Mouse (Mus musculus) E14TG2a.4 (cell line): ENCODE results near the gene Ptprm.

ENCODE experiments used
- H3K27me3 ChIP-seq: 2 replicates; pipeline ENCODE4 v1.6.1; 2014; ENCODE audit warnings: low read length, control low read depth; ENCODE audit not compliant: insufficient read depth
- H3K36me3 ChIP-seq: 2 replicates; pipeline ENCODE4 v1.6.1; 2014; ENCODE audit warnings: low read length, control low read depth; ENCODE audit not compliant: insufficient read depth
- H3K4me1 ChIP-seq: replicated peaks from 2 replicates; pipeline ENCODE4 v1.6.1; 2014; ENCODE audit warnings: low read depth, low read length, control low read depth
- H3K4me3 ChIP-seq: replicated peaks from 2 replicates; pipeline ENCODE4 v1.5.1; 2014; ENCODE audit warnings: mild to moderate bottlenecking, low read length
- H3K9me3 ChIP-seq: 2 replicates; pipeline ENCODE4 v1.6.1; 2014; ENCODE audit warnings: low read length, control low read depth
- CTCF ChIP-seq: conservative IDR thresholded peaks from 2 replicates; pipeline ENCODE4 v1.5.1; 2014; ENCODE audit warnings: low read length
- NANOG ChIP-seq: IDR thresholded peaks from 2 replicates; pipeline ENCODE4 v1.6.1; 2014; ENCODE audit warnings: borderline replicate concordance, low read length, mixed read lengths
- POU5F1 ChIP-seq: IDR thresholded peaks from 2 replicates; pipeline ENCODE4 v1.6.1; 2014; ENCODE audit warnings: low read length, borderline replicate concordance

The Ptprm gene

GRCm38 (mm10) chr17:66769365-66770363 is 584.6 kb downstream of the Ptprm start:
- H3K4me3 ChIP-seq = no peak overlapping the region
- H3K36me3 ChIP-seq = no peaks in the 10 kb centered on the region
- H3K4me1 ChIP-seq = no peaks in the 10 kb centered on the region
- TF ChIP-seq POU5F1 = no peak
- no peak for TF ChIP-seq NANOG
- no peak for TF ChIP-seq CTCF
- no peaks in the 10 kb centered on the region for H3K27me3 ChIP-seq
- H3K9me3 ChIP-seq = no peaks in the 10 kb centered on the region

- H3K36me3 ChIP-seq = no peaks in the 10 kb centered on the region
- H3K4me3 ChIP-seq = no peak overlapping the region
- TF ChIP-seq CTCF (no peak), NANOG (no peak), POU5F1 (no peak)
- H3K4me1 ChIP-seq = no peaks in the 10 kb centered on the region
- H3K9me3 ChIP-seq = no peaks in the 10 kb centered on the region
- H3K27me3 ChIP-seq = no peaks in the 10 kb centered on the region
Observed at GRCm38 (mm10) chr17:66768689-66769275, 585.5 kb downstream of the Ptprm start.

- Histone ChIP-seq H3K27me3 (no peaks in the 10 kb centered on the region), H3K36me3 (no peaks in the 10 kb centered on the region), H3K4me3 (no peak overlapping the region), H3K4me1 (no peaks in the 10 kb centered on the region), H3K9me3 (peaks cover 7% of the 10 kb centered on the region; the same call in 1 of the 2 replicates)
- no peak for TF ChIP-seq POU5F1
- TF ChIP-seq CTCF = no peak
- TF ChIP-seq NANOG = no peak
Observed at GRCm38 (mm10) chr17:66766166-66766565, 588.1 kb downstream of the Ptprm start.

- TF ChIP-seq CTCF (no peak), POU5F1 (no peak), NANOG (no peak)
- H3K4me3 ChIP-seq = no peak overlapping the region
- H3K9me3 ChIP-seq = peaks cover 7% of the 10 kb centered on the region; the same call in 1 of the 2 replicates
- no peaks in the 10 kb centered on the region for H3K4me1 ChIP-seq
- no peaks in the 10 kb centered on the region for H3K36me3 ChIP-seq
- H3K27me3 ChIP-seq = no peaks in the 10 kb centered on the region
Observed at GRCm38 (mm10) chr17:66764435-66764834, 589.8 kb downstream of the Ptprm start.

GRCm38 (mm10) chr17:66762716-66763115 is 591.5 kb downstream of the Ptprm start:
- peaks cover 7% of the 10 kb centered on the region; the same call in 1 of the 2 replicates for H3K9me3 ChIP-seq
- H3K4me3 ChIP-seq = no peak overlapping the region
- no peaks in the 10 kb centered on the region for H3K4me1 ChIP-seq
- no peaks in the 10 kb centered on the region for H3K36me3 ChIP-seq
- TF ChIP-seq CTCF (no peak), NANOG (no peak), POU5F1 (no peak)
- no peaks in the 10 kb centered on the region for H3K27me3 ChIP-seq

GRCm38 (mm10) chr17:66761326-66762296 is 592.6 kb downstream of the Ptprm start:
- TF ChIP-seq CTCF (no peak), NANOG (no peak), POU5F1 (no peak)
- Histone ChIP-seq H3K4me3 (no peak overlapping the region), H3K9me3 (peaks cover 7% of the 10 kb centered on the region; the same call in 1 of the 2 replicates), H3K4me1 (no peaks in the 10 kb centered on the region), H3K36me3 (no peaks in the 10 kb centered on the region), H3K27me3 (no peaks in the 10 kb centered on the region)

- Histone ChIP-seq H3K9me3 (no peaks in the 10 kb centered on the region), H3K4me1 (no peaks in the 10 kb centered on the region), H3K36me3 (no peaks in the 10 kb centered on the region), H3K4me3 (no peak overlapping the region), H3K27me3 (no peaks in the 10 kb centered on the region)
- TF ChIP-seq CTCF (no peak), POU5F1 (no peak), NANOG (no peak)
Observed at GRCm38 (mm10) chr17:66757025-66757511, 597.2 kb downstream of the Ptprm start.
